Mouse (Mus musculus): ENCODE data around the gene Ly6g6e. TPM values are rescaled to one million over a fixed set of nuclear protein-coding genes. Genes with fewer than 3 reads are reported as not detected.
"Not testable (repeated sequence)": the region's sequence is repeated elsewhere in the genome, so short reads cannot be mapped to it uniquely, and the experiment has no call there.

Gene Ly6g6e
- polyA plus RNA-seq (2015; fragmentation: Nextera tagmentation; extraction: Ambion mirVana), result 0.43 and 0.53 TPM in 2 replicates

DNA sequence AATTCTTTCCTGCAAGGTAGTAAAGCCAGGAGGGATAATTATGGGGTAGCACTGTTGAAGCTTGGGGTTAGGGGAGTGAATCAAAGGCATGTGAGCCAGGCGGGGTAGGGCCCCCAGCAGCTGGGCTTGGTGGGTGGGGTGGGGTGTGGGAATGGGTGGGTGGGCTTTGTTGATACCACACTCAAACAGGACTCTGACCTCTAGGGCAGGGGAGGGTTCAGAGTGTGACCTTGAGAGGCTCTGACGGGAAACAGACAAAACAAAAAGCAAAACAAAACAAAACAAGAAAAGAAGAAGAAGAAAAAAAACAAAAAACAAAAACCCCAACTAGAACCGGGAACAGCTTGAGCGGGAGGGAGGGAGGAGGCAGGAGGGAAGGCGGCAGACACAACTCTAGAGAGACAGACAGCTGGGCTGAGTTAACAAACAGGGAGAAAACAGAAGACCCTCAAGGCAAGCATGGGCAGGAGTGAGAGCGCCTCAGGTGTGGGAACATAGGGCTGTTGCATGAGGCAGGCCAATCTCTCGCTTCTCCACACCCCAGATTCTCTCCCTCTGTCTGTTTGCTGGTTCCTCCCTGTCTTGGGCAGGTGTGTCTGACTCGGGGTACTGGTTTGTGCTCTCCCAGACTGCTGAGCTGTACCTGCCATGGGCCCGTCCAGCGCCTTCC is at the start of gene Ly6g6e:
Ly6g6e (plus strand) TSS at position 396 of the 670 bp plus-strand sequence.
- H3K9ac ChIP-seq, result peak within 1 kb of the TSS; percentile 10; the same call in 1 of the 2 replicates
- no peak for ATAC-seq (ENCODE audit: low FRiP score, low read depth)

DNA sequence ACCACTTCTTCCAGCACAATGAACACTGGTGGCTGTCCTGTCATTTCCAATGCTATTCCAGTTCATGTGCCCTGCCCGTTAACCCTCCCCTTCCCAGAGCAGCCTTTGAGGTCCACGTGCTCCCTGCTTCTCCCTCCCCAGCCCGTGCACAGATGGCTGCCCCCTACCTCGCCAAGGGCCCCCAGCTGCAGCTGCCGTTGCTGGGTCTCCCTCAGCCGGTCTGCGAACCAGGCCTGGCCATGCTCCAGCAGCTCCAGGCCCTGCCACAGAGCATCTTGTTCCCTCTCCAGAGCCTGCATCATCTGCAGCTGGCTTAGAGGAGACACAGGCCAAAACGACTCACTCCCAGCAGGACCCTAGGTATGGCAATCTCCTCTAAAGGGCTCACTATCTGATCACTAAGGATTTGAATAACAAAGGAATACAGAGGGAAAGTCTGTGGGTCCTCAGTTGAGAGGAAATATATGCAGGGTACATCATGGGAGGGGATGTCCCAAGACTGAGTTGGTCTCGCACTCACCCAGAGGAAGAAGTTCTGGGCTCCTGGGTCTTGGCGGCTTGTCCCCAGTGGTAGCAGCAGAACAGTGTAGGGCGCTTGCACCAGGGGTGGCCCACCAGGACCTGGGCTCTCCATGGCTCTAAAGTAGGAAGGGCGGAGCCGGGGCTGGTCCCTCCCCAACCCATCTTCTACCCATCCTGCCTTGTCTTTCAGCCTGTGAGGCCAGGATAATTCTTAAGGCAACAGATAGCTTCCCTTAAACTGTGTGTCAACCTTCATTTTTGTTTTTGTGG is 49.2 kb upstream of the Ly6g6e start, which contains the start of gene Sapcd1:
Sapcd1 (minus strand) TSS at position 740 of the 792 bp plus-strand sequence.
- Histone ChIP-seq H3K27me3 (no peaks in the 10 kb centered on the region), H3K4me2 (no peak within 1 kb of the TSS), H3K4me3 (no peak within 1 kb of the TSS), H3K27ac (replicated peaks) (peak within 1 kb of the TSS; percentile 42), H3K36me3 (no peaks in the 10 kb centered on the region), H3K9ac (no peak within 1 kb of the TSS), H3K9me3 (no peaks in the 10 kb centered on the region), H3K4me1 (replicated peaks) (peaks cover 10% of the 10 kb centered on the region)
- ATAC-seq (ENCODE audit: low FRiP score, low read depth), result peak; percentile 45; the same call in 1 of the 2 replicates
- 30% methylated on average over 13 of the region's 13 CpGs for WGBS

More for the DNA sequence above, at the start of gene Ly6g6e:
- no peak within 1 kb of the TSS for H3K27ac ChIP-seq (replicated peaks)
- no peaks in the 10 kb centered on the region for H3K9me3 ChIP-seq
- peak within 1 kb of the TSS; percentile 49 for H3K4me2 ChIP-seq
- 35% methylated on average over 10 of the region's 10 CpGs for WGBS
- H3K36me3 ChIP-seq, result no peaks in the 10 kb centered on the region
- H3K4me3 ChIP-seq, result peak within 1 kb of the TSS; percentile 20
- peaks cover 8% of the 10 kb centered on the region; the same call in 1 of the 2 replicates for H3K4me1 ChIP-seq (replicated peaks)
- H3K27me3 ChIP-seq, result no peaks in the 10 kb centered on the region

GRCm38 (mm10) chr17:35028315-35028714 is 48.4 kb upstream of the Ly6g6e start:
- no peaks in the 10 kb centered on the region for H3K36me3 ChIP-seq
- H3K4me3 ChIP-seq, result no peak overlapping the region
- H3K27ac ChIP-seq (replicated peaks), result no peak overlapping the region
- no peak overlapping the region for H3K9ac ChIP-seq
- WGBS, result 81% methylated on average over 2 of the region's 2 CpGs
- no peak for ATAC-seq (ENCODE audit: low FRiP score, low read depth)
- H3K4me2 ChIP-seq, result no peak overlapping the region
- peaks cover 10% of the 10 kb centered on the region for H3K4me1 ChIP-seq (replicated peaks)
- H3K9me3 ChIP-seq, result no peaks in the 10 kb centered on the region
- H3K27me3 ChIP-seq, result no peaks in the 10 kb centered on the region

GRCm38 (mm10) chr17:35029691-35030532 is 46.8 kb upstream of the Ly6g6e start:
- Histone ChIP-seq H3K9ac (0 out of 2 replicates have a peak overlapping the region, but pooled peaks have one; percentile 1), H3K9me3 (no peaks in the 10 kb centered on the region), H3K4me3 (peak overlapping the region; percentile 17), H3K27ac (replicated peaks) (no peak overlapping the region), H3K27me3 (no peaks in the 10 kb centered on the region), H3K4me2 (peak overlapping the region; percentile 47), H3K36me3 (no peaks in the 10 kb centered on the region), H3K4me1 (replicated peaks) (peaks cover 10% of the 10 kb centered on the region)
- WGBS, result 24% methylated on average over 19 of the region's 19 CpGs
- peak; percentile 57; the same call in 1 of the 2 replicates for ATAC-seq (ENCODE audit: low FRiP score, low read depth)

DNA sequence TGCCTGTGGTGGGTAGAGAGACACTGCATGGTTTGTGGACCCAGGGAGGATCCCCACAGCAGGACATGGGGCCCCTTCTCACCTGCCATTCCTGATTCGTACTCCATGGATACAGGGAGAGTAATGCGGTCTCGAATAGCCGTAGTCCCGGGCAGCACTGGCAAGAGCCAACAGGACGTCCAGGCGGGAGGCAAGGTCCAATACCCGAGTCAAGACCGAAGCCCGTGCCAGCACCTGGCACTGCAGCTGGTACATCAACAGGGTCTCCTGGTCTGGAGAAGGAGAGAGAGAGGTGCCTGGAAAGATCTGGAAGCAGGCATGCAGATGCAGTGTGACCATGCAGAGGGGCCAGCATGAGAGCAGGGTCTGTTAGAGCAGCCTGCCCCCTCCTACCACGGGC is 45.4 kb upstream of the Ly6g6e start:
- Histone ChIP-seq H3K27ac (replicated peaks) (no peak overlapping the region), H3K9me3 (no peaks in the 10 kb centered on the region), H3K36me3 (no peaks in the 10 kb centered on the region), H3K27me3 (no peaks in the 10 kb centered on the region), H3K4me1 (replicated peaks) (peaks cover 10% of the 10 kb centered on the region), H3K4me3 (no peak overlapping the region), H3K4me2 (no peak overlapping the region), H3K9ac (no peak overlapping the region)
- ATAC-seq (ENCODE audit: low FRiP score, low read depth), result no peak
- 86% methylated on average over 11 of the region's 11 CpGs for WGBS

DNA sequence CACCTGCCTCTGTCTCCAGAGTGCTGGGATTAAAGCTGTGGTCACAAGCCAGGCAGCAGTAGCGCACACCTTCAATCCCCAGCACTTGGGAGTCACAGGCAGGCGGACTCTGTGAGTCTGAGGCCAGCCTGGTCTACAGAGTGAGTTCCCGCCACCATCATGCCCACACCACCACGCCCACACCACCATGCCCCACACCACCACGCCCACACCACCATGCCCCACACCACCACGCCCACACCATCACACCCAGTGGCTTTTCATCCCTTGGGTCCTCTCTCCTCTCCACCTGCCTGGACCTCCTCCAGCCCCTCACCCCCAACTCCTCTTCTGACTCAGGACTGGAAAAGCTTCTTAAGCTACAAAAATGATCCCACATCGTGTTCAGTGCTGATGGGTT is 44.8 kb upstream of the Ly6g6e start:
- Histone ChIP-seq H3K4me1 (replicated peaks) (peaks cover 10% of the 10 kb centered on the region), H3K36me3 (no peaks in the 10 kb centered on the region), H3K27ac (replicated peaks) (no peak overlapping the region), H3K4me3 (no peak overlapping the region), H3K27me3 (no peaks in the 10 kb centered on the region), H3K9me3 (no peaks in the 10 kb centered on the region), H3K4me2 (no peak overlapping the region), H3K9ac (no peak overlapping the region)
- WGBS, result 90% methylated on average over 7 of the region's 7 CpGs
- no peak for ATAC-seq (ENCODE audit: low FRiP score, low read depth)

- Histone ChIP-seq H3K9me3 (no peaks in the 10 kb centered on the region), H3K27ac (replicated peaks) (no peak overlapping the region), H3K9ac (no peak overlapping the region), H3K36me3 (no peaks in the 10 kb centered on the region), H3K4me3 (no peak overlapping the region), H3K4me2 (no peak overlapping the region), H3K4me1 (replicated peaks) (peaks cover 10% of the 10 kb centered on the region), H3K27me3 (no peaks in the 10 kb centered on the region)
- 71% methylated on average over 8 of the region's 8 CpGs for WGBS
- no peak for ATAC-seq (ENCODE audit: low FRiP score, low read depth)
Observed at GRCm38 (mm10) chr17:35032323-35032870, 44.3 kb upstream of the Ly6g6e start.

GRCm38 (mm10) chr17:35033703-35034102 is 43.0 kb upstream of the Ly6g6e start:
- not testable (repeated sequence) for H3K36me3 ChIP-seq; H3K4me2 ChIP-seq; H3K4me3 ChIP-seq; H3K9ac ChIP-seq; H3K27me3 ChIP-seq; H3K27ac ChIP-seq (replicated peaks); H3K4me1 ChIP-seq (replicated peaks); ATAC-seq (ENCODE audit: low FRiP score, low read depth); H3K9me3 ChIP-seq
- WGBS, result 64% methylated on average over 1 of the region's 1 CpGs

- no peak overlapping the region for H3K27ac ChIP-seq (replicated peaks)
- no peak for ATAC-seq (ENCODE audit: low FRiP score, low read depth)
- no peaks in the 10 kb centered on the region for H3K9me3 ChIP-seq
- no peak overlapping the region for H3K4me3 ChIP-seq
- no peak overlapping the region for H3K9ac ChIP-seq
- peaks cover 6% of the 10 kb centered on the region for H3K4me1 ChIP-seq (replicated peaks)
- whole genome bisulfite sequencing, result 85% methylated on average over 6 of the region's 6 CpGs
- no peaks in the 10 kb centered on the region for H3K36me3 ChIP-seq
- no peak overlapping the region for H3K4me2 ChIP-seq
- H3K27me3 ChIP-seq, result no peaks in the 10 kb centered on the region
Observed at GRCm38 (mm10) chr17:35034896-35035295, 41.8 kb upstream of the Ly6g6e start.

GRCm38 (mm10) chr17:35039121-35039873 is 37.4 kb upstream of the Ly6g6e start:
- ATAC-seq (ENCODE audit: low FRiP score, low read depth), result no peak
- H3K27ac ChIP-seq (replicated peaks), result no peak overlapping the region
- H3K4me3 ChIP-seq, result no peak overlapping the region
- no peaks in the 10 kb centered on the region for H3K36me3 ChIP-seq
- WGBS, result 91% methylated on average over 11 of the region's 11 CpGs
- no peak overlapping the region for H3K9ac ChIP-seq
- H3K9me3 ChIP-seq, result no peaks in the 10 kb centered on the region
- H3K4me2 ChIP-seq, result no peak overlapping the region
- no peaks in the 10 kb centered on the region for H3K27me3 ChIP-seq
- no peaks in the 10 kb centered on the region for H3K4me1 ChIP-seq (replicated peaks)

DNA sequence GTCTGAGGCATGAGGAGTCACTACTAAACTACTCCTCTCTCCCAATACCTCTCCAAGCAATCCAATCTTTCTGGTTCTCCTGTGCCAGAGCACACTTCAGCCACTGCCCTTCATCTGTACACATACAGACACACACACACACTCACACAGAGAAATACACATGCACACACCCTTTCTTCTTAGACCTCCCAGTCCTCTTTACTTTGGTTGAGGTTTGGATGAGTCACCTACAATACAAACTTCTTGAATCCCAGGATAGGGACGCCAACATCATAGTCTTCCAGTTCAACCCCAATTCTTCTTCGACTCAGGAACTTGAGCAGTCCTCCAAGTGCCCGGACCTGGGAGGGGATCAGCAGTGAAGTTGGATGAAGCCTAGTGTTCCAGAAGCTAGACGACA is 32.9 kb upstream of the Ly6g6e start:
- 90% methylated on average over 4 of the region's 4 CpGs for WGBS
- ATAC-seq (ENCODE audit: low FRiP score, low read depth), result no peak

More for the DNA sequence above, 32.9 kb upstream of the Ly6g6e start:
- H3K36me3 ChIP-seq, result no peaks in the 10 kb centered on the region
- no peak overlapping the region for H3K9ac ChIP-seq
- H3K4me3 ChIP-seq, result no peak overlapping the region
- no peak overlapping the region for H3K4me2 ChIP-seq
- H3K27ac ChIP-seq (replicated peaks), result no peak overlapping the region
- H3K4me1 ChIP-seq (replicated peaks), result peaks cover 10% of the 10 kb centered on the region
- H3K9me3 ChIP-seq, result no peaks in the 10 kb centered on the region
- H3K27me3 ChIP-seq, result no peaks in the 10 kb centered on the region
